Comparison of ENCODE assay signal across 13 mouse cellular contexts in the genomic region with DNA sequence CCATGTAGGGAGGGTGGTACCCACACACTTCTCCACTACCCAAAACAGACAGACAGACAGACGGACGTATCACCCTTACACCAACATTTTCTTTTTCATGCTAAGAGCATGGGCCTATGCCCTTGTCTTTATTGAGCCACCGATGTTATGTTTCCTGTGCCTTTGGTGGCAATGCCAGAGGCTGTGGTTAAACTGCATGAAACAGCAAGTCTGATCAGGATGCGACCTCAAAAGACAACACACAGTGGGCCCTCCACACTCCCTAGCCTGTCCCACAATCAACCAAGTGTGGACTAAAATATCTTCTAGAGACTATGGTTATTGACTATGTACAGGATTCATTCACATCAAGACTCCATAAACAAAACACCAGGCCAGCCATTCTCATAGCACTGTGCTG.
DNase-seq lines count a peak whose midpoint lies in the region; ATAC-seq and TF ChIP-seq lines count a peak whose summit lies in the region.
"Had no signal": no experiment of that assay in that cellular context is flagged by ENCODE, and none has a peak within 500 bp of the region (broad histone marks: within the 10 kb centered on the region; RNA-seq: fewer than 3 reads in every experiment).

No protein-coding gene starts in this region.

- ATAC-seq in heart, embryonic 16.5 days (replicated peaks; ENCODE audit: extremely low read depth, insufficient read depth, low FRiP score) = no peak
- no peak for ATAC-seq in lung, embryonic 14.5 days (ENCODE audit: insufficient read depth)
- no peak for ATAC-seq in hindbrain, postnatal 0 days
- ATAC-seq in stomach, postnatal 0 days (ENCODE audit: low FRiP score, low TSS enrichment) = no peak

- peaks cover 63% of the 10 kb centered on the region for H3K4me1 ChIP-seq in heart, embryonic 16.5 days (ENCODE audit: control insufficient read depth, insufficient read depth, low read length)
- peaks cover 55% of the 10 kb centered on the region for H3K4me1 ChIP-seq in lung, embryonic 14.5 days (ENCODE audit: insufficient read depth)
- H3K4me1 ChIP-seq in hindbrain, postnatal 0 days (ENCODE audit: insufficient read depth, low read length) = peaks cover 35% of the 10 kb centered on the region; the same call in 1 of the 2 replicates
- peaks cover 14% of the 10 kb centered on the region; the same call in 1 of the 2 replicates for H3K4me1 ChIP-seq in stomach, postnatal 0 days (replicated peaks; ENCODE audit: control insufficient read depth, insufficient read depth)

- H3K36me3 ChIP-seq in heart, embryonic 16.5 days (ENCODE audit: control insufficient read depth, insufficient read depth) = peaks cover 8% of the 10 kb centered on the region; the same call in 1 of the 2 replicates
- peaks cover 30% of the 10 kb centered on the region for H3K36me3 ChIP-seq in lung, embryonic 14.5 days (ENCODE audit: insufficient read depth)
- H3K36me3 ChIP-seq in hindbrain, postnatal 0 days (ENCODE audit: insufficient read depth, low read length) = no peaks in the 10 kb centered on the region
- no peaks in the 10 kb centered on the region for H3K36me3 ChIP-seq in stomach, postnatal 0 days (ENCODE audit: control insufficient read depth, insufficient read depth, low read length)

- peak overlapping the region; percentile 55 for H3K27ac ChIP-seq in heart, embryonic 16.5 days (ENCODE audit: low read length)
- H3K27ac ChIP-seq in lung, embryonic 14.5 days (ENCODE audit: low read depth) = 0 out of 2 replicates have a peak overlapping the region, but pooled peaks have one; percentile 89
- 0 out of 2 replicates have a peak overlapping the region, but pooled peaks have one; percentile 38 for H3K27ac ChIP-seq in hindbrain, postnatal 0 days
- H3K27ac ChIP-seq in stomach, postnatal 0 days (replicated peaks) = no peak overlapping the region
- H3K27ac ChIP-seq: liver, embryonic 14.5 days had no signal

- H3K9ac ChIP-seq in heart, embryonic 16.5 days (ENCODE audit: low read length) = no peak overlapping the region
- no peak overlapping the region for H3K9ac ChIP-seq in lung, embryonic 14.5 days
- H3K9ac ChIP-seq in hindbrain, postnatal 0 days (replicated peaks; ENCODE audit: low read length) = no peak overlapping the region
- no peak overlapping the region for H3K9ac ChIP-seq in stomach, postnatal 0 days (ENCODE audit: low read length)
- H3K9ac ChIP-seq: liver, embryonic 14.5 days had no signal

- H3K4me3 ChIP-seq in heart, embryonic 16.5 days (ENCODE audit: low read length) = no peak overlapping the region
- H3K4me3 ChIP-seq in lung, embryonic 14.5 days (ENCODE audit: low read depth, low read length) = no peak overlapping the region
- H3K4me3 ChIP-seq in hindbrain, postnatal 0 days (ENCODE audit: low read length) = no peak overlapping the region
- no peak overlapping the region for H3K4me3 ChIP-seq in stomach, postnatal 0 days (ENCODE audit: low read depth, low read length)

- H3K9me3 ChIP-seq in heart, embryonic 16.5 days (replicated peaks; ENCODE audit: control insufficient read depth, low read length) = no peaks in the 10 kb centered on the region
- no peaks in the 10 kb centered on the region for H3K9me3 ChIP-seq in lung, embryonic 14.5 days (ENCODE audit: low read depth, low read length)
- no peaks in the 10 kb centered on the region for H3K9me3 ChIP-seq in hindbrain, postnatal 0 days (ENCODE audit: low read length)
- H3K9me3 ChIP-seq in stomach, postnatal 0 days (ENCODE audit: control insufficient read depth, low read length) = no peaks in the 10 kb centered on the region

- intact Hi-C loops in heart, postnatal 14 days (cut with DNase I) = loop anchor here (2.0 kb wide), 1 partner anchor 16 kb away; no protein-coding TSS in a partner anchor

- H3K27me3 ChIP-seq in heart, embryonic 16.5 days (ENCODE audit: control insufficient read depth, insufficient read depth, low read length) = no peaks in the 10 kb centered on the region
- H3K27me3 ChIP-seq in lung, embryonic 14.5 days (ENCODE audit: insufficient read depth, low read length) = no peaks in the 10 kb centered on the region
- H3K27me3 ChIP-seq in hindbrain, postnatal 0 days (ENCODE audit: insufficient read depth, low read length) = no peaks in the 10 kb centered on the region
- H3K27me3 ChIP-seq in stomach, postnatal 0 days (ENCODE audit: control insufficient read depth, insufficient read depth, low read length) = no peaks in the 10 kb centered on the region

- no peak for TF ChIP-seq CTCF in lung, embryonic 14.5 days (IDR thresholded peaks at IDR 0.05; ENCODE audit: low read depth)
- TF ChIP-seq CTCF in hindbrain, postnatal 0 days (IDR thresholded peaks at IDR 0.05; ENCODE audit: low read depth) = no peak
- TF ChIP-seq CTCF in stomach, postnatal 0 days (IDR thresholded peaks at IDR 0.05; ENCODE audit: low read depth) = no peak

- WGBS in heart, embryonic 16.5 days = 80% methylated on average over 4 of the region's 4 CpGs
- WGBS in lung, embryonic 14.5 days = 88% methylated on average over 4 of the region's 4 CpGs
- 93% methylated on average over 4 of the region's 4 CpGs for WGBS in hindbrain, postnatal 0 days
- WGBS in stomach, postnatal 0 days = 79% methylated on average over 4 of the region's 4 CpGs

- no peak for TF ChIP-seq EP300 in stomach, postnatal 0 days (optimal IDR thresholded peaks at IDR 0.05)

- no peak overlapping the region for H3K4me2 ChIP-seq in heart, embryonic 16.5 days (ENCODE audit: low read depth, low read length)
- H3K4me2 ChIP-seq in lung, embryonic 14.5 days = no peak overlapping the region
- no peak overlapping the region for H3K4me2 ChIP-seq in hindbrain, postnatal 0 days (ENCODE audit: low read depth, low read length)
- H3K4me2 ChIP-seq in stomach, postnatal 0 days (replicated peaks; ENCODE audit: low read depth) = no peak overlapping the region

- no peak for DNase-seq in heart, postnatal 14 days
- DNase-seq in lung, embryonic 14.5 days = no peak
- DNase-seq in lung, postnatal 10 days = no peak
- peak; percentile 64 for DNase-seq in T-cell, adult 2 months (ENCODE audit: low spot score)
- DNase-seq in hindbrain, postnatal 0 days (ENCODE audit: low spot score) = no peak
- DNase-seq in urinary bladder, postnatal 25 days (ENCODE audit: low spot score) = no peak
- DNase-seq in stomach, postnatal 0 days (ENCODE audit: low spot score) = no peak
- DNase-seq: cerebellum, adult 18-20 months; heart, adult 18-20 months; retina, postnatal 1 day; thymus, postnatal 25 days had no signal
